Mouse (Mus musculus) bone marrow, adult 2 months (tissue): ENCODE data around the gene Fxyd5. TPM values are rescaled to one million over a fixed set of nuclear protein-coding genes. Genes with fewer than 3 reads are reported as not detected.

Experiments
- H3K27ac ChIP-seq: fragments of 200-500 bp; 2 replicates; pipeline ENCODE4 v1.5.1; 2012; ENCODE audit warnings: low read depth, mild to moderate bottlenecking, control low read depth, inconsistent platforms, low read length; ENCODE audit not compliant: control insufficient read depth, poor library complexity, insufficient read depth
- H3K4me1 ChIP-seq: fragments of 200-500 bp; 2 replicates; pipeline ENCODE4 v1.6.1; 2011; ENCODE audit warnings: low read length; ENCODE audit not compliant: control insufficient read depth, insufficient read depth
- H3K4me3 ChIP-seq: fragments of 200-500 bp; replicated peaks from 2 replicates; pipeline ENCODE3; 2011; ENCODE audit warnings: mild to moderate bottlenecking, low read depth, low read length, control low read depth; ENCODE audit not compliant: control insufficient read depth
- CTCF ChIP-seq: fragments of 200-500 bp; IDR thresholded peaks from 2 replicates; pipeline ENCODE4 v1.5.1; 2011; ENCODE audit warnings: low read length, control low read depth; ENCODE audit not compliant: control insufficient read depth, insufficient read depth
- POLR2A ChIP-seq: fragments of 200-500 bp; IDR thresholded peaks from 2 replicates; pipeline ENCODE4 v1.6.1; 2011; ENCODE audit warnings: low read depth, mild to moderate bottlenecking, control low read depth, low read length, borderline replicate concordance; ENCODE audit not compliant: control insufficient read depth
- WGBS: fragments of 180-500 bp; shearing (Covaris S2); methylation state at CpG from one replicate; pipeline ENCODE4 v1.1.7; 2018; 5-methylcytosine and 5-hydroxymethylcytosine counted together
- polyA plus RNA-seq: library from polyadenylated mRNA; stranded (reverse); fragments of >200 nt; gene quantifications from 2 replicates; pipeline ENCODE4 v1.2.4, GENCODE M21; 2011; ENCODE audit warnings: low replicate concordance; ENCODE audit not compliant: missing spikeins, insufficient read depth, insufficient read length

The Fxyd5 gene
- polyA plus RNA-seq, 1 experiment = 239 TPM

- 31% methylated on average over 7 of the region's 7 CpGs for WGBS
- Histone ChIP-seq H3K4me1 (peaks cover 17% of the 10 kb centered on the region), H3K4me3 (no peak overlapping the region), H3K27ac (peak overlapping the region; percentile 94)
- TF ChIP-seq CTCF = no peak
- no peak for TF ChIP-seq POLR2A
These were observed 10.6 kb downstream of the Fxyd5 start for GRCm38 (mm10) chr7:31031731-31032130.

- TF ChIP-seq POLR2A = no peak
- TF ChIP-seq CTCF = no peak
- 52% methylated on average over 2 of the region's 2 CpGs for WGBS
- Histone ChIP-seq H3K27ac (no peak overlapping the region), H3K4me1 (peaks cover 17% of the 10 kb centered on the region), H3K4me3 (no peak overlapping the region)
These were observed 11.6 kb downstream of the Fxyd5 start for GRCm38 (mm10) chr7:31030717-31031116.

- WGBS = 67% methylated on average over 8 of the region's 8 CpGs
- no peak overlapping the region for H3K27ac ChIP-seq
- TF ChIP-seq POLR2A (no peak), CTCF (no peak)
- H3K4me3 ChIP-seq = no peak overlapping the region
- H3K4me1 ChIP-seq = peaks cover 8% of the 10 kb centered on the region
These were observed 13.7 kb downstream of the Fxyd5 start for GRCm38 (mm10) chr7:31028609-31029008.

- H3K4me3 ChIP-seq = no peak overlapping the region
- H3K4me1 ChIP-seq = no peaks in the 10 kb centered on the region; the same call in 1 of the 2 replicates
- TF ChIP-seq POLR2A (no peak), CTCF (no peak)
- no peak overlapping the region for H3K27ac ChIP-seq
- 56% methylated on average over 10 of the region's 10 CpGs for WGBS
These were observed 25.0 kb downstream of the Fxyd5 start for GRCm38 (mm10) chr7:31017104-31017901.

GRCm38 (mm10) chr7:31012971-31013370 is 29.3 kb downstream of the Fxyd5 start:
- WGBS = 82% methylated on average over 5 of the region's 5 CpGs
- Histone ChIP-seq H3K27ac (no peak overlapping the region), H3K4me3 (no peak overlapping the region), H3K4me1 (peaks cover 3% of the 10 kb centered on the region; the same call in 1 of the 2 replicates)
- no peak for TF ChIP-seq POLR2A
- no peak for TF ChIP-seq CTCF

GRCm38 (mm10) chr7:31008889-31009288 is 33.4 kb downstream of the Fxyd5 start:
- no peak overlapping the region for H3K4me3 ChIP-seq
- H3K27ac ChIP-seq = peak overlapping the region; percentile 34
- no peak for TF ChIP-seq POLR2A
- no peak for TF ChIP-seq CTCF
- H3K4me1 ChIP-seq = peaks cover 5% of the 10 kb centered on the region; the same call in 1 of the 2 replicates
- WGBS = 48% methylated on average over 3 of the region's 3 CpGs

- Histone ChIP-seq H3K4me1 (peaks cover 5% of the 10 kb centered on the region; the same call in 1 of the 2 replicates), H3K27ac (peak overlapping the region; percentile 41), H3K4me3 (no peak overlapping the region)
- WGBS = 0% methylated on average over 1 of the region's 1 CpGs
- TF ChIP-seq CTCF = no peak
- no peak for TF ChIP-seq POLR2A
These were observed 34.1 kb downstream of the Fxyd5 start for GRCm38 (mm10) chr7:31008175-31008574.

- Histone ChIP-seq H3K4me3 (no peak overlapping the region), H3K4me1 (peaks cover 5% of the 10 kb centered on the region; the same call in 1 of the 2 replicates), H3K27ac (peak overlapping the region; percentile 41; the same call in 1 of the 2 replicates)
- no peak for TF ChIP-seq CTCF
- no peak for TF ChIP-seq POLR2A
- 18% methylated on average over 1 of the region's 1 CpGs for WGBS
These were observed 34.5 kb downstream of the Fxyd5 start for GRCm38 (mm10) chr7:31007775-31008174.

- peak overlapping the region; percentile 18 for H3K4me3 ChIP-seq
- TF ChIP-seq CTCF = no peak
- TF ChIP-seq POLR2A = no peak
- H3K4me1 ChIP-seq = peaks cover 13% of the 10 kb centered on the region
- H3K27ac ChIP-seq = peak overlapping the region; percentile 91
- 2% methylated on average over 8 of the region's 8 CpGs for WGBS
These were observed 39.6 kb downstream of the Fxyd5 start for GRCm38 (mm10) chr7:31002650-31003049.
